Mouse (Mus musculus): ENCODE measurements around the gene Rnf17. TPM values are rescaled to one million over a fixed set of nuclear protein-coding genes. Genes with fewer than 3 reads are reported as not detected.

The Rnf17 gene
- 1.1 TPM for polyA plus RNA-seq (2014; fragmentation: Illumina TruSeq; extraction: RNeasy Lipid Tissue Mini Kit (QIAGEN cat#74804); ENCODE audit: low replicate concordance)

DNA sequence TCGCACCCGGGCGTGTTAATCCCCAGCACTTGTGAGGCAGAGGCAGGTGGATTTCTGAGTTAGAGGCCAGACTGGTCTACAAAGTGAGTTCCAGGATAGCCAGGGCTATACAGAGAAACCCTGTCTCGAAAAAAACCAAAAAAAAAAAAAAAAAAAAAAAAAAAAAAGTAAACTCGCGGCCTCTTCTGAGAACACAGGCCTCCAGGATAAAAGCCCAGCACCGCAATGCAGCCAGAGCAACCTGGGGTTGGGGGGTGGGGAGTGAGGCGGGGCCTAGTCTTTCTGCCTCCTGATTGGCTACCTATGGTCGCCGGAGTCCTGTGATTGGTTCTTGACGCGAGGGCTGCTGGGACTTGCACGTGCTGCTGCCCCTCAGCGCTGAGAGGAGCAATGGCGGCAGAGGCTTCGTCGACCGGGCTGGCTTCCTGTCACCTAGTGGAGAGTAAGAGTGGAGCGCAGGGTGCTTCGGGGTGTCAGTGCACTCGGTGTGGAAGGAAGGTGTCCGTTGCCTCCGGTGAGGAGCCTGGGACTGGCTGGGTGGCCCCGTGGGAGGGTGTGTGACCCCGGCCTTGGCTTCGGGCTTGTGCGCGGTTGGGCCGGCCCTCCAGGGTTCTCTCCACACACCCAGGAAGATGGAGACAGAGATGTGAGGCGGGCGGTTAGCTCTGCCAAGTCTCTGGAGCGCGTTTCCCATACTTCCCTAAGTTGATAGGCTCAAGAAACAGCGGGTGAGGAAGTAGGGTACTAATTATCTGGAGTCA is at the start of gene Rnf17:
Gene Rnf17, plus strand, starts transcription at position 271 of the 761 bp plus-strand sequence.

DNA sequence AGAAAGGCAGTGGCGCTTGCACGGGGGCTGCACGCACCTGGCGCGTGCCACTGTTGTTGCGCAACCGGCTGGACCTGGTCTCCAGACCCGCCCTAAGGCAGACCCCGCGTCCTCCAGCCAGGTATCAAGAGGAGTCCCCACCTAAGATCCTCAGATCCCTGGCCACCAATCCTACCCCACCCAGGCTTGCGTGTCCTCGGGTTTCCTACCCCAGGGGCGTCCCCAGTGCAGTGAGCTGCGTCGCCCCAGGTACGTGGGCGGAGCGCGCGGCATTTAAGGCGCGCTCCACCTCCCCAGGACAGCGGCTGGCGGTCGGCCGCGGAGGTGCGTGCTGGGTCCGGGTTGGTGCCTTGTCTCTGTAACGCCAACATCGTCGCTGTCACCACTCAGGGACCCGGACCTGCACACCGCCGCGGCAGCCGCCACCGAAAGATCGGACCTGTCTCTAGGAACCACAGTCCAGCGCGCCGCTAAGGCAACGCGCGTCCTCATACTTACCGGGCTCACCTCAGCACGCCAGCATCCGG is 37.6 kb upstream of the Rnf17 start, which contains the start of gene Atp12a:
Gene Atp12a, plus strand, starts transcription at position 358 of the 527 bp plus-strand sequence.

Other genes starting within 250 kb of the Rnf17 start
- gene Gzmg, start 243.0 kb upstream of the Rnf17 start, polyA plus RNA-seq (2014; fragmentation: Illumina TruSeq; extraction: RNeasy Lipid Tissue Mini Kit (QIAGEN cat#74804); ENCODE audit: low replicate concordance), result not detected
- not detected for gene Gzmn, start 228.0 kb upstream of the Rnf17 start, polyA plus RNA-seq (2014; fragmentation: Illumina TruSeq; extraction: RNeasy Lipid Tissue Mini Kit (QIAGEN cat#74804); ENCODE audit: low replicate concordance)
- gene Gzmf, start 191.2 kb upstream of the Rnf17 start, polyA plus RNA-seq (2014; fragmentation: Illumina TruSeq; extraction: RNeasy Lipid Tissue Mini Kit (QIAGEN cat#74804); ENCODE audit: low replicate concordance), result not detected
- not detected for gene Gzmc, start 167.9 kb upstream of the Rnf17 start, polyA plus RNA-seq (2014; fragmentation: Illumina TruSeq; extraction: RNeasy Lipid Tissue Mini Kit (QIAGEN cat#74804); ENCODE audit: low replicate concordance)
- 70.7 TPM for gene Gzmb, start 140.3 kb upstream of the Rnf17 start, polyA plus RNA-seq (2014; fragmentation: Illumina TruSeq; extraction: RNeasy Lipid Tissue Mini Kit (QIAGEN cat#74804); ENCODE audit: low replicate concordance)
- gene Atp12a, start 37.5 kb upstream of the Rnf17 start, polyA plus RNA-seq (2014; fragmentation: Illumina TruSeq; extraction: RNeasy Lipid Tissue Mini Kit (QIAGEN cat#74804); ENCODE audit: low replicate concordance), result not detected
- gene Cenpj, start 172.8 kb downstream of the Rnf17 start, polyA plus RNA-seq (2014; fragmentation: Illumina TruSeq; extraction: RNeasy Lipid Tissue Mini Kit (QIAGEN cat#74804); ENCODE audit: low replicate concordance), result 37.2 TPM
- gene Parp4, start 173.0 kb downstream of the Rnf17 start, polyA plus RNA-seq (2014; fragmentation: Illumina TruSeq; extraction: RNeasy Lipid Tissue Mini Kit (QIAGEN cat#74804); ENCODE audit: low replicate concordance), result 59.7 TPM

Measured in small intestine, adult 10 weeks (tissue).